Mouse (Mus musculus) lung, embryonic 16.5 days (tissue): ENCODE data around the gene Dnase1l2. TPM values are rescaled to one million over a fixed set of nuclear protein-coding genes. Genes with fewer than 3 reads are reported as not detected.

Experiments used
- ATAC-seq: fragments of 200-750 bp; cut with Nextera tagmentation; 2 replicates; pipeline ENCODE4 v1.8.0; 2017; ENCODE audit warnings: low read depth, mild to moderate bottlenecking, moderate library complexity
- H3K27ac ChIP-seq: fragments of 300-500 bp; sonication (generic); 2 replicates; pipeline ENCODE4 v1.5.1; 2014; ENCODE audit warnings: mild to moderate bottlenecking, control low read depth, low read length
- H3K27me3 ChIP-seq: fragments of 300-500 bp; sonication (generic); 2 replicates; pipeline ENCODE4 v1.6.1; 2014; ENCODE audit warnings: low read depth, low read length, mixed read lengths; ENCODE audit not compliant: control insufficient read depth, insufficient read depth
- H3K36me3 ChIP-seq: fragments of 300-500 bp; sonication (generic); 2 replicates; pipeline ENCODE4 v1.6.1; 2014; ENCODE audit warnings: low read length; ENCODE audit not compliant: control insufficient read depth, insufficient read depth
- H3K4me1 ChIP-seq: fragments of 300-500 bp; sonication (generic); replicated peaks from 2 replicates; pipeline ENCODE4 v1.6.1; 2014; ENCODE audit warnings: low read length, mixed read lengths; ENCODE audit not compliant: control insufficient read depth, insufficient read depth
- H3K4me2 ChIP-seq: fragments of 300-500 bp; sonication (generic); 2 replicates; pipeline ENCODE4 v1.6.1; 2014; ENCODE audit warnings: low read depth, low read length, control low read depth
- H3K4me3 ChIP-seq: fragments of 300-500 bp; sonication (generic); 2 replicates; pipeline ENCODE4 v1.5.1; 2014; ENCODE audit warnings: mild to moderate bottlenecking, low read length, control low read depth
- H3K9ac ChIP-seq: fragments of 300-500 bp; sonication (generic); 2 replicates; pipeline ENCODE4 v1.6.1; 2014; ENCODE audit warnings: low read length, control low read depth
- H3K9me3 ChIP-seq: fragments of 300-500 bp; sonication (generic); 2 replicates; pipeline ENCODE4 v1.6.1; 2016; ENCODE audit warnings: low read length; ENCODE audit not compliant: control insufficient read depth
- WGBS: fragments of 180-500 bp; shearing (Covaris S2); extraction: QIAGEN DNeasy Blood & Tissue Kit; methylation state at CpG from one replicate; pipeline ENCODE4 v1.1.7; 2014; 5-methylcytosine and 5-hydroxymethylcytosine counted together
- polyA plus RNA-seq: library from polyadenylated mRNA; unstranded; fragments of >200 nt; fragmentation: Nextera tagmentation; extraction: Ambion mirVana; gene quantifications from 2 replicates; pipeline ENCODE4 v1.2.1, GENCODE M21; 2015

Gene Dnase1l2
- polyA plus RNA-seq, 1 experiment from 2014 or later = 1.6 TPM

DNA sequence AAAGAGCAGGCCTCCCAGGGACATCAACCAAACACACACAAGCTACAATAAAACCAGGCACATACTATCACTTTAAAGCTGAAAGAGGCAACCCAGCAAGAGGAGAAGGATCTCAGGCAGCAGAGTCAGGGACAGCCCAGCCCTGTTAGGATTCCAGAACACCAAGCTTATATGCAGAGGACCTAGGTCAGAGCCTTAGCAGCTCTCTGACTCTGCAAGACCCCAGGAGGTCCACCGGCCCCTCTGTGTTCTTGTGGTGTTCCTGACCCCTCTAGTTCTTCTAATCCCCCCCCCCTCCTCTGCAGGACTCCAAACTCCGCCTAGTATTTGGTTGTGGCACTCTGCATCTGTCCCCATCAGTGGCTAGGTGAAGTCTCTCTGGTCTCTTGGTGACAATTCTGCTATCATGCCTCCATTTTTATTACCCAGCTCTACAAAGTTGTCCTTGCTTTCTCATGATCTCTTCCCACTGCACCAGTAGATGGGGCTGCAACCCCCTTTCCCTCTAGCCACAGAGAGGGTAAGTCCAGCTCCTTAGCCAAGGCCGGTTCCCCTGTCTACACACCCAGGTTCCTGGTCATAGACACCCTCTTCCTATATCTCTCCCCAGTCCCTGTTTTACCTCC is 37.4 kb upstream of the Dnase1l2 start:
- H3K27ac ChIP-seq = no peak overlapping the region
- no peak for ATAC-seq
- H3K27me3 ChIP-seq = no peaks in the 10 kb centered on the region
- no peak overlapping the region for H3K4me3 ChIP-seq
- H3K9ac ChIP-seq = no peak overlapping the region
- peaks cover 16% of the 10 kb centered on the region for H3K36me3 ChIP-seq
- 34% methylated on average over 3 of the region's 3 CpGs for WGBS
- peaks cover 10% of the 10 kb centered on the region for H3K4me1 ChIP-seq
- H3K4me2 ChIP-seq = no peak overlapping the region
- H3K9me3 ChIP-seq = no peaks in the 10 kb centered on the region

DNA sequence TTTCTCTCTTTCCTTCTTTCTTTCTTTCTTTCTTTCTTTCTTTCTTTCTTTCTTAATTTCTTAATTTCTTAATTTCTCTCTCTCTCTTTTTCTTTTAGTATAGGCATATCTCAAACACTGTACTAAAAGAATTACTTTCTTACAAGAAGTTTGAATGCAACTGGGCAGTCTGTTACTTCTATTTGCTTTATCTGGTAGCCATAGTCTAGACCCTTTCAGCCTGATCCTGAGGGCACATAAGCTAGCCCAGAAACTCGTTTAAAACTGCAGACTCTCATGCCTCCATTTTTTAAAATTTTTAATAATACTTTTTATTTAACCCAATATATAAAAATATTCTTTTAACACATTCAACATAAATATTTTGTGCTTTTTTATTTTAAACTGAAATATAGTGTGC is 36.5 kb upstream of the Dnase1l2 start:
- peaks cover 23% of the 10 kb centered on the region for H3K36me3 ChIP-seq
- H3K4me2 ChIP-seq = peak overlapping the region; percentile 45
- H3K4me1 ChIP-seq = peaks cover 10% of the 10 kb centered on the region
- H3K27me3 ChIP-seq = no peaks in the 10 kb centered on the region
- 13% methylated on average over 1 of the region's 1 CpGs for WGBS
- ATAC-seq = no peak
- H3K4me3 ChIP-seq = peak overlapping the region; percentile 88
- peak overlapping the region; percentile 53 for H3K9ac ChIP-seq
- H3K9me3 ChIP-seq = no peaks in the 10 kb centered on the region
- peak overlapping the region; percentile 59; the same call in 1 of the 2 replicates for H3K27ac ChIP-seq

DNA sequence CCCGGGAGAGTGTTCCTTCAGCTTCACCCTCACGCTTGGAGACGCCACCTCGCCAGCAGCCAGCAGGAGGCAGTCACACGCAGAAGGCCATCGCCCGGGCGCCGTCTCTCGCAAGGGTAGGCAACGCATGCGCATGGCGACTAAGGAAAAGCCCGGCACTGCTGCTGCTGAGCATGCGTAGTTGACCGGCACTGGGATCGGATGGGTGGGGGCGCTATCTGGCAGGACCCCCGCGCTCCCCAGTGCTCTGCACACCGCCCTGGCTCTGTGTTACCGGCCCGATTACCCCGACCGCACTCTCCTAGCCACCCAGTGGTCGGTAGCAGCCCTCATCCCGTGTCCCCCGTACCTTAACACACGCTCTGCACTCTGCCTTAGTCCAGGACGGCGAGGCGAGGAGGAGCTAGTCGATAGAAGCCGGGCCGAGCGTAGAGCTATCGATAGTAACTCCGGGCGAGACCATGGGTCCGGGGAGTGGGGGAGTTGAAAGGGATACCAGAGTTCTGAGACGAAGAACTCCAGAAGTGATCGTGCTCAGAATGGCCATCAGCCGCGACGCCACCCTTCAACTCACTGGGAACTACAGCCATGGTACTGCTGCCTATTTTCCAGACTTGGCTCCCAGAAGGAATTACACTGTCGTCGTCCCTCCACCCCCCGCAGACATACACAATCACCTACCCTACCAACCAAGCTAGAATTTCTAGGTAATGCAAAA is 35.9 kb upstream of the Dnase1l2 start, which contains the start of gene Mlst8:
Mlst8 (minus strand) TSS at position 416 of the 718 bp plus-strand sequence.
- peaks cover 23% of the 10 kb centered on the region for H3K36me3 ChIP-seq
- peak within 1 kb of the TSS; percentile 88 for H3K4me3 ChIP-seq
- ATAC-seq = peak; percentile 96
- WGBS = 0% methylated on average over 48 of the region's 48 CpGs
- peak within 1 kb of the TSS; percentile 97 for H3K27ac ChIP-seq
- H3K4me1 ChIP-seq = peaks cover 10% of the 10 kb centered on the region
- no peaks in the 10 kb centered on the region for H3K27me3 ChIP-seq
- peak within 1 kb of the TSS; percentile 51 for H3K4me2 ChIP-seq
- peak within 1 kb of the TSS; percentile 86 for H3K9ac ChIP-seq
- H3K9me3 ChIP-seq = no peaks in the 10 kb centered on the region

DNA sequence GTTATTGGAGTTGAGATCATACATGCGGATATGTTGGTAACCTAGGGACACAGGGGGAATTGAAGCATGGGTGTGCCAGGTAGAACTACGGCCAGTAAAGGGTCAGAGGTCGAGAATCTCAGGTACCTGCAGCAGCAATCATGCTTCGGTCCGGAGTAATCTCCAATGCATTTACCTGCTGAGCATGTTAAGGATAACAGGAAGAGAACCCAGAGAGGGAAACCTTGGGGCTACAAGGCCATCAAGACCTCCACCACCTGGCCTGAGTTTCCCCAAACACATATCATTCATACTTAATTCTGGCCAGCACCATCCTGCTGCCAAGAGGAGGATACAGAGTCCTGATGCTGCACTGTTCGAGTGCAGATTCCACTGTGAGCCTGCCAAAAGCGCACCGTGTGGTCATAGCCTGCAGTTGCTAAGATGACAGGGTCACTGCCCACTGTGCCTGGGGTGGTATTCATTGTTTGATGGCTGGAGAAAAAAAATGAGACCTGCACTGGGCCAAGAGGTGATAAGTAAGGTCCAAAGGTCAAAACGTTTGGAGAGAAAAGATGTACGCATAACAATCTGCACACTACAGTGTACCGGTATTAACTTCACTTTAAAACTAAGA is 35.2 kb upstream of the Dnase1l2 start:
- Histone ChIP-seq H3K36me3 (peaks cover 23% of the 10 kb centered on the region), H3K4me1 (peaks cover 10% of the 10 kb centered on the region), H3K4me3 (peak overlapping the region; percentile 88), H3K27ac (no peak overlapping the region), H3K4me2 (peak overlapping the region; percentile 51), H3K27me3 (no peaks in the 10 kb centered on the region), H3K9me3 (no peaks in the 10 kb centered on the region), H3K9ac (peak overlapping the region; percentile 86)
- 0 out of 2 replicates have a peak, but pooled peaks have one; percentile 3 for ATAC-seq
- WGBS = 36% methylated on average over 11 of the region's 11 CpGs

DNA sequence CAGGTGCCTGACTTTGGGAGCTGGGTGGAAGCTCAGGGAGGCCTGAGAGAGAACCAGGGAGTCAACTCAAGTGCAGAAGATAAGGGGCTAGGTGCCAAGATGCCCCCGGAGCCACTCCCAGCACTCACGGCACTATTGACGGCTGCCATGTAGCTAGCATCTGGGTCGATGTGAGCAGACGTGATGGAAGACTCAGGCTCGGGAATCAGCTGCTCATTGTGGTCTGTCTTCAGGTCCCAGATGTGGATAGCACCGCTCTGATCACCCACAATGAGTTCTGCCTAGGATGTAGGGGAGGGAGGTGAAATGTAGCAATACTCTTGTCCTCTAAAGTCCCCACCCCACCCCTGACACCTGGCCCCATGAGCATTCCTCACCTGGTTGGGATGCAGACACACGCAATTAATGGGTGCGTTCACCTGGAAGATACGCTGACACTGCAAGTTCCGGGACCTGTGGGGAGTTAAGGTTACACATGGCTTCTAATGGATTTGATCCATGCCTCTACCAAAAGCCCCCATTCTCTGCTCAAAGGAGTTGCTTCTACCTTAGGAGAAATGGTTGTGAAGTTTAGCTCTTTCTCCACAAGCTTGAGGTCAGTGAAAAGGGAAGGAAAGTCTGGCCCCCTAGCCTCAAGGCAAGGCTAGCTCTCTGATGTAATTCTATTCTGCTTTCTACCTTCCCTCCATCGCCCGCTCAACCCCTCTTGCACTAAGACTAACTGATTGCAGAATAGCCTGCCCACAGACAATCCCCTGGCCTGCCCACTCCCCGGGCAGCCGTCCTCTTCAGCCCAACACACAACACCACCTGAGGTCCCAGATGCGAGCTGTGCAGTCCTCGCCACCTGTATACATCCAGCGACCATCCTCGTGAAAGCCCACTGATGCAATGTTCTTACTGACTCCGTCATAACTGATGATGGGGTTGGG is 34.4 kb upstream of the Dnase1l2 start:
- ATAC-seq = no peak
- Histone ChIP-seq H3K36me3 (peaks cover 23% of the 10 kb centered on the region), H3K4me2 (no peak overlapping the region), H3K4me1 (peaks cover 18% of the 10 kb centered on the region), H3K9me3 (no peaks in the 10 kb centered on the region), H3K9ac (no peak overlapping the region), H3K27me3 (no peaks in the 10 kb centered on the region), H3K27ac (no peak overlapping the region), H3K4me3 (no peak overlapping the region; the same call in 1 of the 2 replicates)
- 90% methylated on average over 20 of the region's 20 CpGs for WGBS

DNA sequence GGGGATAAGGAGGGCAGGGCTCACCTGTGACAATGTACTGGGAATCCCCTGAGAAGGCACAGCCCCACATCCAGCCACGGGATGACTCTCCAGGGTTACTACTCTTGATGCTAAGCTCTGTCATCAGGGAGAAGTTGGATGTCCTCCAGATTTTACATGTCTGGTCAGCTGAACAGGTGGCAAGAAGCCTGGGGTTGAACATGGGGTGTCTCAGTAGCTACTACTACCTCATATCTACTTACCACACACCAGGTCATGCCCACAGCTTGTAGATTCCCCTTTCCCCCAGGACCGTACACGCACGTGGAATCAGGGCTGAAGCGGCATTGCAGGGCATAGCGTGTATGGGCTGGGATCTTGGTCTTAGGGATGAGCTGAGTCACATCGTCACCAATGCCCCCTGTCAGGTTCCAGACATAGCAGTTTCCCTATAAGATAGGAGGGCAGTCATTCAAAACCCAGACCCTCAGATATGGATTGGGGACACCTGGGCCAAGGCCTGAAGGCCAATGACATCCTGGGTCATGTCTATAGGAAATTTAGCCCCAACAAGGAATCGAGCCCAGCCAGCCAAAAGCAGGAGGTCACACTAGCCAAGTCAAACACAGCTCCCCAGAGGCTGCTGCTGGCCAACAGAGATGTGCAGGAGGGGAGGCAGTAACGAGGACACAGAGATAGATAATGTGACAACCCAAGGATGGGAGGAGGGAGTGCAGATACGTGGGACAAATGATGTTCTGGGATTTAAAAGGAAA is 33.3 kb upstream of the Dnase1l2 start:
- no peak overlapping the region for H3K4me2 ChIP-seq
- H3K9ac ChIP-seq = no peak overlapping the region
- peaks cover 29% of the 10 kb centered on the region for H3K4me1 ChIP-seq
- H3K27ac ChIP-seq = no peak overlapping the region
- H3K9me3 ChIP-seq = no peaks in the 10 kb centered on the region
- 87% methylated on average over 10 of the region's 10 CpGs for WGBS
- peaks cover 23% of the 10 kb centered on the region for H3K36me3 ChIP-seq
- H3K27me3 ChIP-seq = no peaks in the 10 kb centered on the region
- no peak for ATAC-seq
- H3K4me3 ChIP-seq = no peak overlapping the region

DNA sequence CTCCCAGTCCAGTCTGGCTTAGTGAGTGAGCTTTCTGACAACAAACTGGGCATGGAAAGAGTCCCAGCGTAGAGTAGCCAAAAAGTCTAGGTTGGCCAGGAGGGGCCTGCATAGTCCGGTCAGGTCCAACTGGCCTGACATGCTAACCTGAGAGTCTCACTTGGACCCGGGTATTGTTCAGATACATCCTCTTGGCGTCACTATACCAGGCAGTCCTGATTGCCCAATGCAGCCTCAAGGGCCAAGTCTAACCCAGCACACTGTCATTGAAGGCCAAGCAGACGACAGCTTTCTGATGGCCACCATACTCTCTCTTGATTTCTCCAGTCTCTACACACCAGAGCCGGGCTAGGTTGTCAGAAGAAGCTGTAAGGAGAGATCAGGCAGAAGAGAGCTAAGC is 32.7 kb upstream of the Dnase1l2 start:
- no peaks in the 10 kb centered on the region for H3K9me3 ChIP-seq
- 90% methylated on average over 6 of the region's 6 CpGs for WGBS
- no peak overlapping the region for H3K27ac ChIP-seq
- H3K4me1 ChIP-seq = peaks cover 33% of the 10 kb centered on the region
- no peak overlapping the region for H3K9ac ChIP-seq
- no peaks in the 10 kb centered on the region for H3K27me3 ChIP-seq
- H3K36me3 ChIP-seq = peaks cover 23% of the 10 kb centered on the region
- H3K4me2 ChIP-seq = no peak overlapping the region
- no peak overlapping the region for H3K4me3 ChIP-seq
- no peak for ATAC-seq

DNA sequence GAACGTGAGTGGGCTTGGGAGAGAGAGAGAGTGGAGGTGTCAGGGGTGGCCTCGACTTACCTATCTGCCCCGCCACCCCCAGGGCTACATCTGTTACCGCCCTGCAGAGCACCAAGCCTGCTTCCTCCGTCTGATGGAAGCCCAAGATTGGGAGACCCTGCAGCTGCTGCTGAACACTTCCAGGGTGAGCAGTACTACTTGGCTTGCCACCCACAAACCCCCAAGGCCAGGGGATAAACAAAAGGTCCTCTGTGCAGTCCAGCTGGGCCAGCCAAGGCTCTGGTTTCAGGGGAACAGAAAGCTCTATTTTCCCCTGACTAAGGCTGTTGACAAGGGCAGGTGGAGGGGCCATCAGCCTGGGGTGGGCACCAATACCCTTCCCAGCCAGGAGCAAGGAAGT is 31.7 kb upstream of the Dnase1l2 start:
- H3K4me1 ChIP-seq = peaks cover 29% of the 10 kb centered on the region
- H3K4me2 ChIP-seq = no peak overlapping the region
- H3K36me3 ChIP-seq = peaks cover 23% of the 10 kb centered on the region
- no peaks in the 10 kb centered on the region for H3K9me3 ChIP-seq
- H3K4me3 ChIP-seq = no peak overlapping the region
- no peak overlapping the region for H3K27ac ChIP-seq
- H3K9ac ChIP-seq = no peak overlapping the region
- WGBS = 86% methylated on average over 5 of the region's 5 CpGs
- H3K27me3 ChIP-seq = no peaks in the 10 kb centered on the region
- no peak for ATAC-seq
